Mouse (Mus musculus): ENCODE results near the gene Gm29427.
"Not testable (repeated sequence)": the region's sequence is repeated elsewhere in the genome, so short reads cannot be mapped to it uniquely, and the experiment has no call there.

Gm29427 gene

DNA sequence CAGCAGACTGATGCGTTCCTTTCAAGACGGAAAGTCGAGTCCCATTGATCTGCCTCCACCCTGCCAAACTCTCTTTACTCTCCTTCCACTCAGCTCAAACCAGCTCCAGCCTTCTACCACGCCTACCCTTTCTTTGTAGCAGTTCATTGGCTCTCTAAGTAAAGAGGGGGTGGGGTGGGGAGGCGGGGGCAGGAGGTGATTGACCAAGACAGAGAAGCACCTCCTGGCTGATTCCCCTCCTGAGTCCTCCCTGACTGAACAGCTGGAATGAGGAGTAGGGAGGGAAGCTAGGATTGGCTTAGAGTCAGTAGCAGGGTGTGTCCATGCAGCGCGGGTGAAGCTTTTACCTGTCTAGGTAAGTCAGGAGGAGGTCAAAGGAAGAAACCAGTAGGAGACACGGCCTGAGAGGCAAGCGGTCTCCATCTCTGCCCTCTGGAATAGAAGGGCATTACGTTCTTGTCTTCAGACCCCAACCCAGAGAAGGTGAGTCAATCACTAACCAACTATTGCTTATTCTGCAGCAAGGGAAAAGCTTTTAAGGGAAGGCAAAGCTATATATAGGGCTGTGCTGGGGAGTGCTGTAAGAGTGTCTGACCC is 16.2 kb upstream of the Gm29427 start, which contains the start of gene AA986860:
TSS of gene AA986860 (plus strand) at position 236 of the 597 bp plus-strand sequence.
- DNase-seq (ENCODE audit: low read depth), result no peak

DNA sequence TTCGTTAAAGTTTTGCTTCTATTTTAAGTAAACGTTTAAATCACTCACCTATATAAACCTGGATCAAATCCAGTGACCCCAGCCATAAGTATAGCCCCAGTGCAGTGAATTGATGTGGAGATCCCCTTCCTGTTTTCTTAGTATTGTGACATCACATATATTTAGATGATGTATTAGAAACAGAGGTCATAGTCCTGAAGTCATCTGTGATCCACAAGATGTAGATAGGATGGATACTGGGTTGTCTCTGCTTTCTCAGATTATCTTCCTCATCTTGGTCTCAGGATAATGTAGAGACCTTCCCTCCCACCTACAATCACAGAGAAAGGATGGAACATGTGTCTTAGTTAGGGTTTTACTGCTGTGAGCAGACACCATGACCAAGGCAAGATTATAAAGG is 13.6 kb upstream of the Gm29427 start, which contains the start of gene Pfkfb2:
TSS of gene Pfkfb2 (minus strand) at position 101 of the 400 bp plus-strand sequence.
- no peak for DNase-seq (ENCODE audit: low read depth)

DNA sequence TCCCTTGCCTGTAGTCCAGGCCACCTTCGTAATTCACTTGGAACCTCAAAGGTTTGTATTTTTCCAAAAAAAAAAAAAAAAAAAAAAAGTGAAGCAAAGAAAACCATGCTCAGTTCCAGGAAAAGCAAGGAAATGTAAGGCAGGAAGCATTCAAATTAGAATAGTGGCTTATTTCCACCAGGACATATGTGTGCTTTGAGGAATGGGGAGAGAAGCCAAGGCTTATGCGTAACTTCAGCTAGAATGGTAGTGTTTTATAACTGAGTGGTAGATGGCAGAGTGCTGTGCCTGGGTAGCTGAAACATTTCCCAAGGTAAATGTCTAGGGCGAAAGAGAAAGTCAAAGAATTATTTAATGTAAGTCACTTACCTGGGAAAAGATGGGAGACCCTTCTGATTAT is 13.1 kb upstream of the Gm29427 start:
- DNase-seq (ENCODE audit: low read depth), result no peak

- DNase-seq (ENCODE audit: low read depth), result peak; percentile 67
Measured at GRCm38 (mm10) chr1:130728070-130728469, 12.5 kb upstream of the Gm29427 start.

DNA sequence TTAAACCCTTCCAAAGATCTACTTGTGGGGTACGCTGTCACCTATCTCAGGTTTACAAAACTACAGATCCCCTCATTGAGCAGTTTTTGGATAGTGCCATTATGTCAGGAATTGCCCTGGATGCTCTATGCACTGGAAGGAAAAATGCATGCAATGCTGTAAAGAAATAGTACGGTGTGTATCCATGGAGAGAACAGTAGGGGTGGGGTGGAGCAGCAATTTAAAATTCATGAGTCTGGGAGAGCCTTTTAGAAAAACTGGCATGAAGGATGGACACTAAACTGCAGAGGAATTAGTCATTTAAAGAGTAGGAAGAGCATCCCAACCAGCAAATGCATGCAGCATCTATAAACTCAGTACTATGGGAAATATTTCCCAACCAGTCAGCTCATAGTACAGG is 10.8 kb upstream of the Gm29427 start:
- DNase-seq (ENCODE audit: low read depth), result no peak

DNA sequence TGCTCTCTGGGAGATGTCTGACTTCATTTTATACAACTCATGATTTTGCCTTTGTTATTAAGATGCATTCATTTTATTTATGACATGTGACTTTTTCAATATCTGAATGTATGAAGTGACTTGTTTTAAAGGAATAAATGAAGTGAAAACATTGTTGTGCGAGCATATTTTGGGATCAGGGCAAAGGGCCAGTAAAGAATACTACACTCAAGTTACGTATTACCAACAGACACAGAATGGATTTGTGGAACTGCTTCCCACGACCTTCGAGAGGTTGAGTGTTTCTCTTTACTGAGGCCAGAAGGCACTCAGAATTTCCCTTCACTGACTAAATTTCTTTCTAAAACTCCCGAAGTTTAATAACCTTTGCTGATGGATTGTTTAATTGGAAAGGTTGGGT is 8.6 kb upstream of the Gm29427 start:
- DNase-seq (ENCODE audit: low read depth), result no peak

GRCm38 (mm10) chr1:130717291-130717871 is 1.8 kb upstream of the Gm29427 start, which contains the start of gene Yod1:
Gene Yod1 (plus strand): TSS chr1:130717327.
- DNase-seq (ENCODE audit: low read depth), result peak; percentile 90

- no peak for DNase-seq (ENCODE audit: low read depth)
Measured at GRCm38 (mm10) chr1:130716513-130717290, 1.1 kb upstream of the Gm29427 start.

DNA sequence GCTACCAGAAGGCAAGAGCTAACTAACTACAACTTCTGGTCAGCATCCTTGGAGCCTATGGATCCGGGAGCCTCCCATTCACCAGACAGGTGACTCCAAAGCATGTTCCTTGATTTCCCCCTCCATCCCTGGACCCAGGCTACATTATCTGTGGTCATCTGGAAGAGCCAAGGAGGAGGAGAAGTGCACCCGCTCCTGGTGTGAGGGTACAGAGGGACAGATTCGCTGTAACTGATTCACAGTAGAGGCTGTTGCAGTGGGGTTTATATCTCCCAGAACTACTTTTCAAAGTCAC is 566 bp upstream of the Gm29427 start:
- no peak for DNase-seq (ENCODE audit: low read depth)

DNA sequence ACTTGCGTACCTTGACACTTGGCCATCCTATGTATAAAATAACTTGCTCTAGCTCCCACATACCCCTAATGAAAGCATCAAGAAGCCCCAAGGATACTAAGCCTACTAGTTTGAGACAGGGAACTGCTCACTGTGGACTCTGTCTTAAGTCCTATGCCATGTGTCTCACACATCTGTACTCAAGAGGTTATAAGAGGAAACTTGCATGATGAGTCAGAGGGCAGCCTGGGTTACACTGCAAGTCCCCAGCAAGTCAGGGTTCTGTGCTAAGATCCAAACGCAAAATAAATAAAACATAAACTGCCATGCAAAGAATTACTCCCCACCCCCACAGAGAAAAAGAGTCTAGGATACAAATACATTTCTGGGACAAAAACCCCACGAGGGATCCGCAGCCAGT is 1.6 kb downstream of the Gm29427 start:
- DNase-seq (ENCODE audit: low read depth), result peak; percentile 76

DNA sequence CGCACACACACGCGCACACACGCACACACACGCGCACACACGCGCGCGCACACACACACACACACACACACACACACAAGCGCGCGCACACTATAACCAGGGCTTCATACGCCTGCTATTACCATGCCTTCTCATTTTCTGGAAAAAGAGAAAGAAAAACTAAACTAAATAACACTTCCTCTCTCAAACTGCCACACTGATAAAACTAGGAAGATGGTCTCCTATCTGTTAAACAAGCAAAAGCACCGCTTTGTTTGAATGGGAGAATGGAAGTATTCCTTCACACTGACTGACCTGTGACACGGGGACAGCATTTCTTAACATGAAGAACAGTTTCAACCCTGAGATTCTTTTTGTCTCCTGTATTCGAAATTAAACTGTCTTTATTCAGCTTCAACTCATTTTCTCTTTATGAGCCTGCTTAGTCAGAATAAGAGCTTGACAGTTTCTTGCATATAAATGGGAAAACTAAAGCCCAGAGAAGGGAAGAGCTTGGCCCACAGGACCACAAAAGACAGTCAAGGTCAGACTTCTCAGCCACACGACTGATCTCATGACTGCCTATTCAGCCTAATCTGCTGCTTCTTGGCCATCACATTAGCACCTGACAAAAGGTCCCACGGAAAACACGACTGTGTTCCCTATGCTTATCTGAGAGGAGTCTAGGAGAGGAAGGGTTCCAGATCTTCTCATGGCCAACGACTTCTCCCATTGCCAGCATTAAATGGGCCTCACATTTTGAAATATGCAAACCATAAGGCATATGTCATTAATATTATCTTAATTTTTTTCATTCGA is 5.1 kb downstream of the Gm29427 start:
- DNase-seq (ENCODE audit: low read depth), result no peak

GRCm38 (mm10) chr1:130703613-130704012 is 12.0 kb downstream of the Gm29427 start:
- DNase-seq (ENCODE audit: low read depth), result no peak

GRCm38 (mm10) chr1:130701976-130702375 is 13.6 kb downstream of the Gm29427 start:
- DNase-seq (ENCODE audit: low read depth), result no peak

DNA sequence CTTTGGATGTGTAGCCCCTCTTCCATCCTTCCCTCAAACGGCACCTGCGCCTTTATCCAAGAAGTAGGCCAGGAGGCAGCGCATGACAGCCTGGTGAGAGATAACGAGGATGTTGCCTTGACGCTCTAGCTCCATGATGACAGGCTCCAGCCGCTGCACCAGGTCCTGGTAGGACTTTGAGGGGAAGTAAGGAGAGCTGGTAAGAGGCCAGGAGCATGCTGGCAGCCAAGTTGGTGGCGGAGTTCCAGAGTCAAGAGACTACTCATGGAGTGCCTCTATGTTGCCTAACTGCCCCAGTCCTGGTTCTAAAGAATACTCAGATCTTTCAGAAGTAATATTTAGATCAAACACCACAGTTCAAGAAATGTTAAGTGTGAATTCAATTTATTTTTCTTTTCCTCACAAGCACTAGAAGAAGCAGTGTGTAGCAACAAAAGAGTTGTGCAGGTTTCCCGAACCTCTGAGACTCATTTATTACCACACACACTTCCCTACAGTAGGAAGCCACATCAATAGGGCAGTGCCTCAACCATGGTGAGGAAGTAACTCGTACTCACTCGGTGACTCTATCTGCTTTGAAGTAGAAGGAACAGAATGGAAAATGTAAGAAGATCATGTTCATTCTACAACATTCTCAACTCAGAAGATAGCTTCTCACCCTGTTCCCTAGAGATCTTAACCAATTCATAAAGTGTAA is 15.5 kb downstream of the Gm29427 start:
- DNase-seq (ENCODE audit: low read depth), result no peak

- DNase-seq (ENCODE audit: low read depth), result no peak
Measured at GRCm38 (mm10) chr1:130698601-130699000, 17.0 kb downstream of the Gm29427 start.

- no peak for DNase-seq (ENCODE audit: low read depth)
Measured at GRCm38 (mm10) chr1:130683905-130684304, 31.7 kb downstream of the Gm29427 start.

DNA sequence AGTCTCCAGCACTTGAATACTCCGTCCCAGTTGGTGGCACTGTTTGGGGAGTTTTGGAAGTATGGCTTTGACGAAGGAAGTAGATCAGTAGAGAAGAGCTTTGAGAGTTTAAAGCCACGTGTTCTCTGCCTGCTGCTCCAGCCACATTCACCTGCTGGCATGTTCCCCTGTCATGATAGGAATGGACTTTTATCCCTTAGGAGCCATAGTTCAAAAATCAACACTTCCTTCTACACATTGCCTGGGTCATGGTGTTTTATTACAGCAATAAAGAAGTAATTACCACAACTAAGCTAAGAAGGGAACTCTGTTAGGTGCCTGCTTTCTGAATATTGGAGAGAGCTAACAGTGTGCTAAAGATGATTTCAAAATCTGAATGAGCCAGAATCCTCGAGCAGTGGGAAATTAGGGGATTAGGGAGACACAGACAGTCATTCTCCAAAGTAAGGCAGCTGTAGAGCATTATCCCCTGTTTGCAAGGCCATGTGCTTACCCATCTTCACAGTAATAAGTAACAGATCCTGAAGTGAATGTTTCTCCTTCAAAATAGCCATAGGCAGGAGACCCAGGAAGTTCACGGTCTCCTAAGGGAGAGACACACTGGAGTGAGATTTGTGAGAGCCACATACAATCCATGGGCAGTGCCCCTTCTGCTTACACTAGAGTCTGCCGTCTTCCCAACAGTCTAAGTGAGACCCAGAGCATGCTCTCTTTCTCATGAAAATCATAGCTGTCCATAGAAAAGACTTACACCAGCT is 33.8 kb downstream of the Gm29427 start:
- DNase-seq (ENCODE audit: low read depth), result no peak

GRCm38 (mm10) chr1:130681075-130681474 is 34.5 kb downstream of the Gm29427 start:
- no peak for DNase-seq (ENCODE audit: low read depth)

DNA sequence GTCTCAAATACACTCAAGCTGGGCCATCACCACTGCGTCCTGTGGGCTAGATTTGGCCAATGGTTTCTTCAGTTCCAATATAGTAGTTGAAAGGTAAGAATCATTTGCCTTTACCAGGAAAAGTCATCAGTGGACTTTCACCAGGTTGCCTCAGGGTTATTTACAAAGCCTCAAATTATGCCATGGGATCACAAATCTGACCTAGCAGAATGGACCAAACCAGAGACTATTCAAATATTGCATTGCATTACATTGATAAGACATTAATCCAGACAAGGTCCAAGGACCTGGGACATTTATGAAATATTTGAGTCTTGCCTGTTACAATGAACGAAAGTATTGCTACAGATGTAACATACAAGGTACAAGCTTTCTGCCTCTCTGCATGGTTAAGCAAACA is 37.0 kb downstream of the Gm29427 start:
- DNase-seq (ENCODE audit: low read depth), result no peak

GRCm38 (mm10) chr1:130663576-130663975 is 52.0 kb downstream of the Gm29427 start:
- not testable (repeated sequence) for DNase-seq (ENCODE audit: low read depth)

DNA sequence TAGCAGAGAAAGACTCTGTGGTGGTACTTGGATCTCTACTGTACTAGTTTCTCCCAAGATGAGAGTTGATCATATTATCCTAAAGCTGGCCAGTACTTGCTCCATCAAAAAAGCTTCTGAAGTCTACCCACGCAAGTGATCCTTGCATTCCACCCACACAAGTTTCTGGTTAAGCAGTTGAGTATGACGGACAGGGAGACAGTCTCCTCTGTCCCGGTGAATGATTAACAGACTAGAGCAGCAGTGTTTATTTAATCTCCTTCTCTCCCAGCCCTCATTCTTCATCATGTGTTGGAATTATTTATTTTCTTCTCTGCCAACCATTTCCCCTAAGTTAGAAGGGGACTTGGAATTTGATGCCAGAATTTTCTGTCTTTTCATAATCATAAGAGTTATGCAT is 54.1 kb downstream of the Gm29427 start, which contains the start of gene C4bp:
TSS of gene C4bp (minus strand) at position 179 of the 400 bp plus-strand sequence.
- DNase-seq (ENCODE audit: low read depth), result no peak

Measured in 416B (cell line).